Mouse (Mus musculus) hindbrain, embryonic 12.5 days (tissue): ENCODE measurements around the gene Depdc1a. TPM values are rescaled to one million over a fixed set of nuclear protein-coding genes. Genes with fewer than 3 reads are reported as not detected.
A peak's percentile ranks its signal among the peaks of the same experiment; 100 is the strongest.
"Not testable (repeated sequence)": the region's sequence is repeated elsewhere in the genome, so short reads cannot be mapped to it uniquely, and the experiment has no call there.

ENCODE experiments used
- ATAC-seq: fragments of 200-750 bp; cut with Nextera tagmentation; 2 replicates; pipeline ENCODE4 v1.8.0; 2017; ENCODE audit warnings: moderate TSS enrichment; ENCODE audit not compliant: low FRiP score
- H3K27ac ChIP-seq: fragments of 300-500 bp; sonication (generic); 2 replicates; pipeline ENCODE4 v1.5.1; 2016; ENCODE audit warnings: mild to moderate bottlenecking
- H3K27me3 ChIP-seq: fragments of 300-500 bp; sonication (generic); 2 replicates; pipeline ENCODE4 v1.6.1; 2016; ENCODE audit warnings: mild to moderate bottlenecking
- H3K36me3 ChIP-seq: fragments of 300-500 bp; sonication (generic); 2 replicates; pipeline ENCODE4 v1.6.1; 2016; ENCODE audit warnings: mild to moderate bottlenecking
- H3K4me1 ChIP-seq: fragments of 300-500 bp; sonication (generic); 2 replicates; pipeline ENCODE4 v1.6.1; 2016
- H3K4me2 ChIP-seq: fragments of 300-500 bp; sonication (generic); replicated peaks from 2 replicates; pipeline ENCODE4 v1.6.1; 2016; ENCODE audit warnings: mild to moderate bottlenecking
- H3K4me3 ChIP-seq: fragments of 300-500 bp; sonication (generic); 2 replicates; pipeline ENCODE4 v1.5.1; 2016; ENCODE audit warnings: mild to moderate bottlenecking
- H3K9ac ChIP-seq: fragments of 300-500 bp; sonication (generic); 2 replicates; pipeline ENCODE4 v1.6.1; 2016; ENCODE audit warnings: mild to moderate bottlenecking, moderate library complexity
- H3K9me3 ChIP-seq: fragments of 300-500 bp; sonication (generic); replicated peaks from 2 replicates; pipeline ENCODE4 v1.6.1; 2016; ENCODE audit warnings: mild to moderate bottlenecking
- WGBS: fragments of 180-500 bp; shearing (Covaris S2); methylation state at CpG from one replicate; pipeline ENCODE4 v1.1.7; 2016; 5-methylcytosine and 5-hydroxymethylcytosine counted together
- polyA plus RNA-seq: library from polyadenylated mRNA; unstranded; fragments of >200 nt; fragmentation: Nextera tagmentation; extraction: Ambion mirVana; gene quantifications from 2 replicates; pipeline ENCODE4 v1.2.1, GENCODE M21; 2016

Gene Depdc1a
- 20.6 and 22.4 TPM in 2 replicates for polyA plus RNA-seq

- 0 out of 2 replicates have a peak, but pooled peaks cover 6% of the 10 kb centered on the region for H3K36me3 ChIP-seq
- peaks cover 7% of the 10 kb centered on the region; the same call in 1 of the 2 replicates for H3K4me1 ChIP-seq
- H3K9ac ChIP-seq, result peak within 1 kb of the TSS; percentile 67
- H3K27ac ChIP-seq, result no peak within 1 kb of the TSS
- H3K4me3 ChIP-seq, result peak within 1 kb of the TSS; percentile 50
- under 1% methylated on average over 28 of the region's 28 CpGs for WGBS
- H3K9me3 ChIP-seq, result no peaks in the 10 kb centered on the region
- H3K4me2 ChIP-seq, result peak within 1 kb of the TSS; percentile 64
- no peaks in the 10 kb centered on the region for H3K27me3 ChIP-seq
- peak; percentile 100 for ATAC-seq
Observed at GRCm38 (mm10) chr3:159495243-159495801, at the start of gene Depdc1a. Depdc1a (plus strand) TSS chr3:159495433.

GRCm38 (mm10) chr3:159470059-159470458 lies 25.2 kb upstream of the Depdc1a start:
- WGBS, result 57% methylated on average over 1 of the region's 1 CpGs

GRCm38 (mm10) chr3:159475465-159475864 lies 19.8 kb upstream of the Depdc1a start:
- Histone ChIP-seq H3K9ac (no peak overlapping the region), H3K4me2 (no peak overlapping the region), H3K27ac (no peak overlapping the region), H3K27me3 (no peaks in the 10 kb centered on the region), H3K4me3 (no peak overlapping the region), H3K9me3 (no peaks in the 10 kb centered on the region), H3K4me1 (no peaks in the 10 kb centered on the region), H3K36me3 (no peaks in the 10 kb centered on the region)
- no peak for ATAC-seq
- WGBS, result 92% methylated on average over 1 of the region's 1 CpGs

More at GRCm38 (mm10) chr3:159470059-159470458, 25.2 kb upstream of the Depdc1a start:
- Histone ChIP-seq H3K27ac (no peak overlapping the region), H3K4me2 (no peak overlapping the region), H3K4me1 (no peaks in the 10 kb centered on the region), H3K4me3 (no peak overlapping the region), H3K36me3 (no peaks in the 10 kb centered on the region), H3K27me3 (no peaks in the 10 kb centered on the region), H3K9ac (no peak overlapping the region), H3K9me3 (no peaks in the 10 kb centered on the region)
- no peak for ATAC-seq

- WGBS, result 95% methylated on average over 1 of the region's 1 CpGs
- no peaks in the 10 kb centered on the region for H3K9me3 ChIP-seq
- no peak overlapping the region for H3K4me3 ChIP-seq
- no peak overlapping the region for H3K27ac ChIP-seq
- H3K27me3 ChIP-seq, result no peaks in the 10 kb centered on the region
- no peak overlapping the region for H3K4me2 ChIP-seq
- no peak for ATAC-seq
- no peak overlapping the region for H3K9ac ChIP-seq
- no peaks in the 10 kb centered on the region for H3K36me3 ChIP-seq
- no peaks in the 10 kb centered on the region for H3K4me1 ChIP-seq
Observed at GRCm38 (mm10) chr3:159477250-159477962, 17.8 kb upstream of the Depdc1a start.

GRCm38 (mm10) chr3:159494709-159495108 lies 524 bp upstream of the Depdc1a start:
- not testable (repeated sequence) for H3K36me3 ChIP-seq, H3K4me1 ChIP-seq, H3K27ac ChIP-seq, H3K9me3 ChIP-seq, H3K27me3 ChIP-seq
- Histone ChIP-seq H3K4me3 (peak overlapping the region; percentile 50), H3K4me2 (peak overlapping the region; percentile 64), H3K9ac (peak overlapping the region; percentile 67)
- peak; percentile 70 for ATAC-seq

GRCm38 (mm10) chr3:159508899-159509298 lies 13.7 kb downstream of the Depdc1a start:
- Histone ChIP-seq H3K36me3 (no peaks in the 10 kb centered on the region), H3K9me3 (no peaks in the 10 kb centered on the region), H3K9ac (no peak overlapping the region), H3K4me1 (no peaks in the 10 kb centered on the region), H3K27me3 (no peaks in the 10 kb centered on the region), H3K4me2 (no peak overlapping the region), H3K4me3 (no peak overlapping the region), H3K27ac (no peak overlapping the region)
- no peak for ATAC-seq

GRCm38 (mm10) chr3:159528563-159528962 lies 33.3 kb downstream of the Depdc1a start:
- no peak for ATAC-seq

GRCm38 (mm10) chr3:159548303-159548702 lies 53.1 kb downstream of the Depdc1a start:
- Histone ChIP-seq H3K4me1 (no peaks in the 10 kb centered on the region), H3K4me3 (no peak overlapping the region), H3K9ac (no peak overlapping the region), H3K36me3 (no peaks in the 10 kb centered on the region), H3K9me3 (no peaks in the 10 kb centered on the region), H3K27me3 (no peaks in the 10 kb centered on the region), H3K4me2 (no peak overlapping the region), H3K27ac (no peak overlapping the region)
- ATAC-seq, result no peak
- WGBS, result 83% methylated on average over 3 of the region's 3 CpGs

More at GRCm38 (mm10) chr3:159528563-159528962, 33.3 kb downstream of the Depdc1a start:
- Histone ChIP-seq H3K27me3 (no peaks in the 10 kb centered on the region), H3K4me3 (no peak overlapping the region), H3K9me3 (no peaks in the 10 kb centered on the region), H3K4me1 (no peaks in the 10 kb centered on the region), H3K4me2 (no peak overlapping the region), H3K27ac (no peak overlapping the region), H3K36me3 (no peaks in the 10 kb centered on the region), H3K9ac (no peak overlapping the region)

- no peak for ATAC-seq
Observed at GRCm38 (mm10) chr3:159550224-159550623, 55.0 kb downstream of the Depdc1a start.

More at GRCm38 (mm10) chr3:159550224-159550623, 55.0 kb downstream of the Depdc1a start:
- H3K9ac ChIP-seq, result no peak overlapping the region
- no peak overlapping the region for H3K4me2 ChIP-seq
- H3K27ac ChIP-seq, result no peak overlapping the region
- H3K36me3 ChIP-seq, result no peaks in the 10 kb centered on the region
- no peaks in the 10 kb centered on the region for H3K9me3 ChIP-seq
- no peak overlapping the region for H3K4me3 ChIP-seq
- no peaks in the 10 kb centered on the region for H3K4me1 ChIP-seq
- no peaks in the 10 kb centered on the region for H3K27me3 ChIP-seq

Other genes with a start within 250 kb of the Depdc1a start
- gene Rpe65, start 103.7 kb downstream of the Depdc1a start, polyA plus RNA-seq, result not detected in 2 replicates